Mouse (Mus musculus) lung, postnatal 0 days (tissue): Measurements from ENCODE around the gene Stpg3.

ENCODE experiments used
- CTCF ChIP-seq: IDR thresholded peaks from 2 replicates; pipeline ENCODE4 v1.5.1; 2016; ENCODE audit warnings: antibody characterized with exemption, mild to moderate bottlenecking
- EP300 ChIP-seq: IDR thresholded peaks from 2 replicates; pipeline ENCODE4 v1.6.1; 2016; ENCODE audit warnings: antibody characterized with exemption, mild to moderate bottlenecking, control low read depth

DNA sequence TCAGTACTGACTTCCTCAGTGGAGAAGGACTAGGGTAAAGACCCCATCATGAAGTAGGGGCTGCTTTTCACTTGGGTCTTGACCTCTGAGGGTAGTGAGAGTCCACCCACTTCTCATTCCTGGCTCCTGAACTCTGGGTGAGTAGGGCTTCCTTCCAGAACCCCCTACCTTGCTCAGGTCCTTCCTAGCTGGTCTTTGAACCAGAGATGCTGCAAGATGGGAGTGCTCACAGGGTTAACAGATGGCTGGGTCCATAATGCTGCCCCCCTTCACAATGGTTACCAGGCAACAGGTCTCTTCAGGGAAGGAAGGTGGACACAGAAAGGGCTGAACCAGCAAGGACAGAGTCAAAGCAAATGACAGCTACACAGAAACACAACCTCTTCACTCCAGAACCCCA is 4.0 kb upstream of the Stpg3 start, which contains the start of gene Fam166a:
- TF ChIP-seq CTCF (no peak), EP300 (no peak)
